Mouse (Mus musculus) heart, postnatal 0 days (tissue): ENCODE measurements around the gene Bmp8b.

ENCODE experiments used
- CTCF ChIP-seq: IDR thresholded peaks from 2 replicates; pipeline ENCODE4 v1.5.1; 2016; ENCODE audit warnings: antibody characterized with exemption, control low read depth, low read depth
- EP300 ChIP-seq: IDR thresholded peaks from 2 replicates; pipeline ENCODE4 v1.6.1; 2016; ENCODE audit warnings: antibody characterized with exemption, low read depth

DNA sequence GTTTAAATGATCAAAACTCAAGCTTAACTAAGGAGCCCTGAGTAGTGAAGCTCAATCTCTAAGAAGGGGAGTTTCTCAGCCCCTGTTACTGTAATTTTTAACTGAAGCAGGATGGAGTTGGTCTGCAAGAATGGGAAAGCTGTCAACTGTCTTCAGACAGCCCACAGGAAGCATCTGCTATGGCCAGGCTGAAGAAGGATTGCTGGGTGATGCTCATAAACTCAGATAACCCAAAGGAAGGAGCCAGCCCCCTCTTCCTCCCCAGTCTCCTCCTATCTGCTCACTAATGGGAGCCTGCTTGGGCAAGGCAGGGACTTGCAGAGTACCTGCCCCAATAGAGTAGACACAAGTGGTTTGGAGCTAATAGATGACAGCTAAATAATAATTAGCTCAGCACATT, 50.9 kb downstream of the Bmp8b start:
- TF ChIP-seq CTCF (no peak), EP300 (no peak)
